Mouse (Mus musculus) frontal cortex, adult (tissue): ENCODE results near the gene Ankrd1.

Experiments
- ATAC-seq: cut with Nextera tagmentation; 2 replicates; pipeline ENCODE4 v1.9.2; 2017; ENCODE audit warnings: mild to moderate bottlenecking, moderate library complexity, mixed read lengths; ENCODE audit not compliant: low TSS enrichment

Gene Ankrd1

DNA sequence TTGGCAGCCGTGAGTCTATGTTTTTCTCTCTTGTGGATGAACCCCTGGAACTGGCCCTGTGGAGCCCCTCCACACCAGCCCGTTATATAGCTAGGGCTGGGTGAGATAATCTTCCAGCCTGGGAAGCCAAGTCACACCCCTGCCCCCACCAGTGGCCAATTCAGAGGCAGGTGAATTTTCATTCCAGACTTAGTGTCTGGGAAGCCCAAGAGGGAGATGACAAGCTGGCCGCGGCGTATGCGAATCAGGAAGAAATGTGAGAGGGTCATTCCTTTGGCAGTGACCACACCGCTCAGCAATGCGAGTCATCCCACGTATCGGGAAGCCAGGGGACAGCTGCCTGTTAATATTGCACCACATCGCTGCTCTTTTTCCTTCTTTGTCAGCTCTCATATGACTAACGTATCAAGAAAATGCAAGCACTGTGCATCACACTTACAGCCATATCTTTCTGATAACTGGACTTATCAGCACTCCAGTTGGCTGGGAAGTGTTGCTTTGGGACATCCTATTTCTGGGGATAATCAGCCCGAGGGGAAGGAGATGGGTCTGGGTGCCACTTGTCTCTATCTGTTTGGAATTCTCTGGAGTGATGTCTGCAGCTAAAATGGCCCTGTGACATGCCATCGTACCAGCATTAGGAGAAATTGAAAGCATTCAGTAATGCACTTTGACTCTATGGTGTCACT, at the start of gene Ankrd1:
Gene Ankrd1, minus strand, starts transcription at position 317 of the 689 bp plus-strand sequence.
- no peak for ATAC-seq

GRCm38 (mm10) chr19:36169101-36169500, 49.2 kb upstream of the Ankrd1 start:
- no peak for ATAC-seq

- no peak for ATAC-seq
These were observed 48.2 kb upstream of the Ankrd1 start for GRCm38 (mm10) chr19:36168121-36168520.

GRCm38 (mm10) chr19:36167291-36167896, 47.5 kb upstream of the Ankrd1 start:
- ATAC-seq: no peak

GRCm38 (mm10) chr19:36166401-36167160, 46.7 kb upstream of the Ankrd1 start:
- no peak for ATAC-seq

GRCm38 (mm10) chr19:36165351-36165750, 45.5 kb upstream of the Ankrd1 start:
- no peak for ATAC-seq

DNA sequence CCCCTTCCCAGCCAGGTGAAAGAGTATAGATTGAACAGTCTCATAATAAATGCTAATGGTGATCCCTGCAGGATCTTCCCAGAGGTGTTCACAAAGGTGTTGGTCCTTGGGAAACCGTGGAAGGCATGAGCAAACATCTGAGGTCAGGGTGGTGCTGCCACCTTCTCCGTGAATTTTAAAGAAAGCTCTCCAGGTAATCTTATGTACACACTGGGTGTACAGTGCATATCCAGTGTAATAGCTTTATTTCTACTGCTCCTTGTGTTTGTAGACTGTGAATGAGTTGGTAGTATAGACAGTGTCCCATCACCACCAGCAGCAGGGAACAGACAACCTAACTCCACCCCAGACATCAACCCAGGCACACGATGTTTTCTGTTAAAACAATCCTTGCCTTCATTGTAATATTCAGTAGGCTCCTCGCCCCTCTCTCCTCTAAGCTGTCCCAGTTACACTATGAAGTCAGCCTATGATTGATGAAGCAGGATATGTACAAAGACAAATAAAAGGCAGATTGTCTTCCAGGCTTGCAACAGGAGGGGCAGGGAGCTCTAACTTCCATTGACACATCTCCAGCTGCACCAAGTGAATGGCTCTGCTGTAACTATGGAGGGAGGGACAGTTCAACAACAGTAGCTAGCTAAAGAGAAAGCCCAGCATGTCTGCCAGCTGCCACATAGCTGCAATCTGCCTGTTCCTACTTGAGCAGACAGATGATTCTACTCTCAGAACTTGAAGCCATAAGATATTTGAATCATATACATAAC, 30.5 kb upstream of the Ankrd1 start:
- peak; percentile 74 for ATAC-seq

- no peak for ATAC-seq
These were observed 28.7 kb upstream of the Ankrd1 start for GRCm38 (mm10) chr19:36148578-36148977.

GRCm38 (mm10) chr19:36143571-36143970, 23.7 kb upstream of the Ankrd1 start:
- ATAC-seq: no peak

DNA sequence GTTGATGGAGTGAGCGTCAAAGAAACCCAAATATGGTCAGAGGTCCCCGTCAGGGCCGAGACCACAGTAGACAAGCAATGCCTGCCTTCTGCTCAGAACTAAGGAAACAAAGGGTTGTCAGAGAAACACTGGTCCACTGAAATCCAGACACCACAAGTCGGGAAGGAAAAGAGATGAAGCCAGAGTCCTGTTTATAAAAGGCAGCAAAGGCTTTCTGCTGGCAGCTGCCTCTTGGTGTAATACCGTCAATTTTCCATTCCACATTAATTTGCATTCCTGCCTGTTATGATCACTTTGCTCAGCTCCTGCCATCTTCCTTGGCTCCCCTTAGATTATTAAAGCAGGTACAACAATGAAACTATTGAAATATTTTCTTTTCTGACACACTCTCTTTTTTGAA, 13.8 kb upstream of the Ankrd1 start:
- ATAC-seq: no peak

- no peak for ATAC-seq
These were observed 13.2 kb upstream of the Ankrd1 start for GRCm38 (mm10) chr19:36133064-36133463.

- peak; percentile 57 for ATAC-seq
These were observed 12.1 kb upstream of the Ankrd1 start for GRCm38 (mm10) chr19:36131990-36132389.

DNA sequence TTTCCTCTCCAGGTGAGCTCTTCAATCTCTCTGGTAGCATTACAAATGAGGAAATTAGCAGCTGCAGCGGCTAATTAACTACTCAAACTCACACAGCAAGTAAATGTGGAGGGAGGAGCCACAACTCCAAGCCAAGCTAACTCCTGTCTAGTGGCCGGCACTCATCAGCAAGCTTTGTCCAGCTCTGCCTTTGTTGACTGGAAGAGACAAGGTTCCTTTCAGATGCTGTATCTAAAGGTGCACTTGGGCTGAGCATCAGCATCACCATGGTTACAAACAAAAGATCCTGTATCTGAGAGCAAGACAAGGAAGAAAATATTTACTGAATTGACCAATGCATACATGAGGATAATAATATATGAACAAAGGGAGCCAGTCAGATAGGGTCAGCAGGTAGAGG, 10.3 kb upstream of the Ankrd1 start:
- ATAC-seq: no peak

- peak; percentile 50; the same call in 1 of the 2 replicates for ATAC-seq
These were observed 9.7 kb upstream of the Ankrd1 start for GRCm38 (mm10) chr19:36129643-36130042.

GRCm38 (mm10) chr19:36129213-36129612, 9.3 kb upstream of the Ankrd1 start:
- no peak for ATAC-seq

GRCm38 (mm10) chr19:36128440-36128839, 8.5 kb upstream of the Ankrd1 start:
- ATAC-seq: no peak

GRCm38 (mm10) chr19:36124203-36124602, 4.3 kb upstream of the Ankrd1 start:
- no peak for ATAC-seq

DNA sequence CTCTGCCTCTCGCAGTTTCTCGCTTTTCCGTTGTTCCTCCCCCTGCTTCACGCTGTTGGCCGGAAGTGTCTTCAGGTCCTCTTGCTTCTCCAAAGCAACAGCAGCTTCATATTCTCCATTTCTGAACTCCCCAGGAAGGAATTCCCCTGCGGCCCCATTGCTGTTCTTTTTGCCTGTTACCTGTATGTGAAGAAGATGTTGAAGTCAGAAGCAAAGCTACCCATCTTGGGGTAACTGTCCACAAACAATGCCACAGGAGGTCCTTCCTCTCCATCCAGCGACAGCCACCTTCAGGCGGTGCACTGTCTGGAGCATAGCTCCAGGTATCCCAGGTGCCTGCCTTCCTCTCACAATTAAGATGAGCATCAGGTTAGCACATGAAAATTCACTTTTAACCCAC, 680 bp downstream of the Ankrd1 start:
- no peak for ATAC-seq

GRCm38 (mm10) chr19:36116185-36116584, 3.7 kb downstream of the Ankrd1 start:
- no peak for ATAC-seq

- peak; percentile 75 for ATAC-seq
These were observed 7.9 kb downstream of the Ankrd1 start for GRCm38 (mm10) chr19:36112007-36112406.

DNA sequence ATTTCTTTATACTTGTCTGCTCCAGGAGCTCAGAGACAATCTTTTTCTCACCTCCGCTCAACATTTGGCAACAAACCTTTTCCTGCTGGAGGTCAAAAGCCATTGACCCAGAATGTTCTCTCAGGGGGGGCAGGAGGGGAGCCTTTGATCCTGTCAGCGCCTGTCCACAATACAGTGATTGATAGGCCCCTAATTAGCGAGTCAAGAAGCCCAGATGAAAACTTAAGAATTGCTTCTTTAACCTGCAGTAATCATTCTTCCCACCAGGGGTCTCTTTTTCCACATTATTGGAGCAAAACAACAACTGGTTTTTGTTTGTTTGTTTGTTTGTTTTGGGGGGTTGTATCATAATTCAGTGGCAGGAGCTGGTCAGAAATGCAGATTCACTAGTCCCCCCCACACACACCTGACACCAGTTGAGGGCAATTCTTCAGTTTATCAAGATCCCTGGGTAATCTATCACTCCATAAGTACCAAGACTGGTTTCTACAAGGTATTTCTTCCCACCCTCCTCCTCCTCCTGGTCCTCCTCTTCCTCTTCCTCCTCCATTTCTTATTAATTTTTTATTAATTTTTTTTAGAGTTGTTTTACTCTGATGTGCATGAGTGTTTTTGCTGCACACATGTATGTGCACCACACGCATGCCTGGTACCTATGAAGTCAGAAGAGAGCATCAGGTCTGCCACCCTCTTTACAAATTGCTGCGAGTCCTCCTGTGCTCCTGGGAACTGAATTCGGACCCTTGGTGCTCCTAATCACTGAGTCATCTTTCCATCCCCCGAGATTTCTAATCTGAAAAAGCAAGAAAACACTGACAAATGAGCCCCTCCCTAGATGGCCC, 8.6 kb downstream of the Ankrd1 start:
- ATAC-seq: no peak
